Mouse (Mus musculus) adrenal gland, adult 8-10 months (tissue): Measurements from ENCODE around the gene Ino80e. TPM values are rescaled to one million over a fixed set of nuclear protein-coding genes. Genes with fewer than 3 reads are reported as not detected.
A peak's percentile ranks its signal among the peaks of the same experiment; 100 is the strongest.

Source experiments
- DNase-seq: peaks from one replicate; pipeline ENCODE4 v3.0.0; 2022
- total RNA-seq, 4 experiments: library from RNA; stranded (reverse); gene quantifications; 2 replicates each; pipeline ENCODE4 v1.2.4; 2022

Gene Ino80e
- total RNA-seq, 4 experiments from 2014 or later = 42.7 to 56.2 (median 48.0) TPM

DNA sequence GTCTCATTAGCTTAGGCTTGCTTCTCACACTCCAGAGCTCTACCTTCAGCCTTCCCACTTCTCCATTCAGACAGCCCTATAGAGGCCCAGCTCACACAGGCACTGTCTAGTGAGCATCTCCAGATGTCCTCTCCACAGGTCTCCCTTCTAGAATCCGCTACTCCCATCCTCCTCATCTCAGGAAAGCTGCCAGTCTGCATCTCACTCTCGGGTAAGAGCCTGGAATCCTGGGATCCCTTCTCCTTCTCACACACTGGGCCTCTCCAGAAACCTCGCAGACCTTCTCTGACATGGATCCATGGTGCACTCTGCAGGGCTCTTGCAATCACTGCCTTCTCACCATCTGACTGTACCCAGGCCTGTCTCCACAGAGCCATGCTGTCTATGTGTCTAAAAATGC, 6.5 kb downstream of the Ino80e start:
- DNase-seq = no peak

DNA sequence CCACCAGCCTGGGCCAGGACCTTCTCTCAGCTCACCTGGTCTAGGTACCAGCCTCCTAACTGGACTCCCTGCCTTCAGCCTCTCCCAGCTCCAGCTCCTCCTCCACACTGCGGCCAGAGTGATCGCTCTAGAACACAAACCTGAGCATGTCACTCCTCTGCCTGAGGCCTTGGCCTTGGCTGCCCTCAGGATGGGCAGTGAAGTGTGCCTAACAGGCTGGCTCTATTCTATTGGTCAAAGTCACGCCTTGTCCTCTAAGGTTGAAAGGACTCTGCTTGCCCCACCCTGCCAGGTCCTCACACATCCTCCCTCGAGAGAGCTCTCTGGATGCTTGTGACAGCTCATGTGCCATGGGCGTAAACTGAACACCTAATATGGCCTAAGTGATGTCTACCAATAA, 8.7 kb downstream of the Ino80e start:
- no peak for DNase-seq

DNA sequence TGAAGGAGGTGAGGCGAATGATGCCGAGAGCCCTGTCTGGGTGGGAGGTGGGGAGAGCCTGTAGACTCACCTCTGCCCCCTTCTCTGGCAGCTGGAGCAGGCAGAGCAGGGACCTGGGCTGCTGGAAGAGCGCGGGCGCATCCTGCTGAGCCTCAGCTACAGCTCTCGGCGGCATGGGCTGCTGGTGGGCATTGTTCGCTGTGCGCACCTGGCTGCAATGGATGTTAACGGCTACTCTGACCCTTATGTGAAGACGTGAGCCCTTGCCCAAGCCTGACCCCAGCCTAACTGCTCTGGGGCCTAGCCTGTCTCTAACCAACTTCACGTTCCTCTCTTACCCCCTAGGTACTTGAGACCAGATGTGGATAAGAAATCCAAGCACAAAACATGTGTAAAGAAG, 11.0 kb downstream of the Ino80e start:
- no peak for DNase-seq

DNA sequence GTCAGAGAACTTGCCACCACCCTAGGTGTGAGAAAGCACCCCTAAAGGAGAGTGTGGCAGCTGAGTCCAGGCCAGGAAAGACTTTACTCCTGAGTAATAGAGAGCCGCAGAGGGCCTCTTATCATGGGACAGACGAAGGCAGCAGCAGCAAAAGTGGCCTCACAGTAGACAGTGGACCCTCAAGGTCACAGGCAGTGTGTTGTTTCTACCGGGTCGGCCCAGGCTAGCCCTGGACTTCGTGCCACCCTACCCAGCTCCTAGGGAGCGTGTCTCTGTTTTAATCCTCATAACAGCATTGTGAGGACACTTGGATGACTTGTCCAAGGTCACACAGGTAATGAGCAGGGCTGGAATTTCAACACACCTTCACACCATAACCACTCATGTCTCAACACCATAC, 12.0 kb downstream of the Ino80e start:
- DNase-seq = no peak

DNA sequence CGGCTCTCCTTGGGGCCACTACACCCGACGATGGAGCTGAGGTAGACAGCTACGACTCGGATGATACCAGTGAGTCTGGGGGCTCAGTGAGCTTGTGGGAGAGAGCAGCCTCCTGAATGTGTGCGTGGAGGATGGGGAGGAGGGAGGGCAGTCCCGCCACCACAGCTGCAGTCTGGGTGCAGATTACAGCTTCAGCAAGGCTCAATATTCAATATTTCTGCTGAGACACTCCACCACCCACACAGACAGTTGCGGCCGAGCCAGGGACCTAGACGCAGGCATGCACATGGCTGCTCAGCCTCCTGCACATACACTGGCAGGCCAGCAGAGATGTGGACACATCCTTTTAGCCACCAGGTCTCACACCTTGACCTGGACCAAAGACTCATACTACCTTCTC, 13.4 kb downstream of the Ino80e start:
- no peak for DNase-seq

DNA sequence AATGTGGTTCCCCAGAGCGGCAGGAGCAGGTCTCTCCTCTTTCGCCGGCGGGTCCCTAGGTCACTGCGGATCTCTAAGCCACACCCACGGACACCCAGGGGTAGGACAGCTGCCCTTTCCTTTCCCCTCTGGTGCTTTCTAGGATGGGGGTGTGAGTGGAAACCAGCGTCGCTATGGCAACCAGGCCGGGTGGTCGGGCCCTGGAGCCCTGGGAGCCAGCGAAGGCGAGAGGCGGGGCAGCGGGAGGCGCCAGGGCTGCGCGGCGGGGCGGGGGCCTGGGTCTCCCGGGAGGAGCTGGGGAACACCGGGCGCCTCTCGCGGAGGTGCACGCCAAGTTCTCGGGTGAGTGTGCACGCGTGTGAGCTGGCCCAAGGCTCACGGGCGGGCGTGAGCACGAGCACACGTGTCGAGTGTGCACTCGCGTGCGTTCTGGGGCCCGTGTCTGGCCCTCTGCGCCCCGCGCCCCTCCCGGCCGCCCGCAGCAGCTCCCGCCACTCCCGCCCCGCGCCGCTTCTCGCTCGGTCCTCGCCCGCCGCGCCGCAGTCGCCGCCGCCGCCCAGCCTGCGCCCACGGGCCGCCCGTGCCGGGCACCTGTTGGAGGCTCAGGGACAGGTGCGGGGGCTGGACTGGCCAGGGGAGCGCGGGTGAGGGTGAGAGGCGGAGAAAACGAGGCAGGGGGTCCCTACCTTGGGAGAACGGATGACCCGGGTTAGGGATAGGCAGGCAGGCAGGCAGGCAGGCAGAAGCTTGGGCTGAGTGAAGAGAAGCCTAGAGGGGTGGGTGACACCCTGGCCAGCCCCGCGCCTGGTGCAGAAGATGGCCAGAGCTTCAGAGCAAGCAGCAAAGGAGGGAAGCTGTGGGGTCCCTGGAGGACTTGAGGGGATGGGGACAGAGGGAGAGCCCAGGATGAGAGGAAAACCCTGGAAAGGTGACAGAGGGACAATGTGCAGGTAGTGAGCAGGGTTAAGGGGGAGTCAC, 14.5 kb downstream of the Ino80e start:
- DNase-seq = no peak

DNA sequence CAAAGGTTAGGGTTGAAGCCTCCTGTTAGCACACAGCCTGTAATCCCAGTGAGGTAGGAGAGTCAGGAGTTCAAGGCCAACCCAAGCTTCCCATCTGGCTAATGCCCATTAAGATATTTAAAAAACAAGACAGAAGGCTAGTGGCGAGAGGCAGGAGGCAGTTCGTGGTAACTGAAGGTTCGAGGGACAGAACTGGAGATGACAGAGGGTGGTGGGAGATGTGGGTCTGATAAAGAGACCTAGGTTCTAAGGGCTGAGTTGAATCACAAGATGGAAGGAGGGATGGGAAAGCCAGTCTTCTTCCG, 15.1 kb downstream of the Ino80e start, which contains the start of gene Doc2a:
Gene Doc2a (plus strand): TSS at position 301 of the 305 bp plus-strand sequence.
- DNase-seq = no peak

DNA sequence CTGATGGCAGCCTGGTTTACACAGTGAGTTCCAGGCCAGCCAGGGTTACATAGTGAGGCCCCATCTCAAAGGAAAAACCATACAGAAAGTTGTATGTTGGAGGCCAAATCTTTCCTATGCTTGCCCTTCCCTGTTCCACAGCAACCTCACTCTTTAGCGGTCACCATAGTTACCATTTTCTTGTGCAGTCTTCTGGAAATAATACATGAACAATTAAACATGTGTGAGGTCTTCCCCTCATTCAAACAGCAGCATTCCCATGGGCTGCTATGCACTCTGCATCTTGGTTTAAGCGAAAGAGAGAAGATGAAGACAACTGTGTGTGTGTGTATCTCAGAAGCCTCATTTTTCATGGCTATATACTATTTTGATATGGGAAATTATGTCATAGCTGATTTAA, 16.7 kb downstream of the Ino80e start:
- no peak for DNase-seq

DNA sequence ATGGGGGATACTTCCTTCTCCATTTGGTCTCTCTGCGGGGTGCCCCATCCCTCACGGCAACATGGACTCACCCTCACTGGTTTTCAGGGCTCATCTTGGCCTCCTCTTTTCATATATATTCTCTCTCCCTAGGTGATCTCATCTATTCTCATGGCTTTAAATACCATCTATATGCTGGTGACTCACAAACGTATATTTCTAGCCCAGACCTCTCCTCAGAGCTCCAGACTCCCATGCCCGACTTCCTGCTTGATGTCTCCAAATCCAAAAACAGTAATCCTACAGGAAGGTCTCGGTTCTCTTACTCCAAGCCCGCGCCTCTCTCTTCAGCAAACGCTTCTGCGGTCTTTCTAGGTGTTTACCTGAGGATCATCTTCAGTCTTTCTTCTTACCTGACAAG, 18.9 kb downstream of the Ino80e start:
- no peak for DNase-seq

DNA sequence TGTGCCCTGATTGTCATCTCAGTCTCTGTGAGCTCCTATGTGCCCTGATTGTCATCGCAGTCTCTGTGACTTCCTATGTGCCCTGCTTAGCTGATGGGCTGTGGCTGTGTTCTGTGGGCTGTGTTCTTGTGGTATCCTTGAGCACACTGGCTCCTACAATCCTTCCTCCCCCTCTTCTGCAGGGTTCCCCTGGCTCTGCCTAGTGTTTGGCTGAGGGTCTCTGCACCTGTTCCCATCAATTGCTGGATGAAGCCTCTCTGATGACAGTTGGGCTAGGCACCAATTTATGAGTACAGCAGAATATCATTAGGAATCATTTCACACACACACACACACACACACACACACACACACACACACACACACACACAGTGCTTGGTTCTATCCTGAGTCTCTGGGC, 28.9 kb downstream of the Ino80e start:
- no peak for DNase-seq

DNA sequence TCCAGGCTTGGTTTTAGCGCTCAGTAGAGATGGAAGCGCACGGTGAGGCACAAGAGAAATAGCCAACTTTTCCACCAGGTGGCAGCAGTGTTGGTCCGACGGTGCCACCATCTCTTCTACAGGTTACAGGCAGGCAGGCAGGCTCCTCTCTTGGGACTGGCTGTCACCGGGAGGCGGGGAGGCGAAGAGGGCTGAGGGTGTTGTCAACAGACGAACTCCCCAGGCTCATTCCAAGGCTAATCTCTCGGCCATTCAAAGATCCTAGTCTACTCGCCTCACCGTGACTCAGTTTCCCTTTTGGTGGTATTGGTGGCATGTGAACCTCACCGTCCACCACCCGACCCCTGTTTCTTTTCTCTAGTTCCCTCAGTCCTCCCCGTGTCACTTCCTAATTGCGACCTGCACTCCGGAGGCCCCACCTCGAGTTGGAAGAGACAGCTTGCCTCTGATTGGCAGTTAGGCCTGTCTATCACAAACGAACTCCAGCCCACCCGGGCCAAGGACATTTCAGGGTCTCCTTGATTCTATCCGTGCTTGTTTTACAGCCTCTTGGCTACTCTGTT, 30.1 kb downstream of the Ino80e start:
- DNase-seq = peak; percentile 64

DNA sequence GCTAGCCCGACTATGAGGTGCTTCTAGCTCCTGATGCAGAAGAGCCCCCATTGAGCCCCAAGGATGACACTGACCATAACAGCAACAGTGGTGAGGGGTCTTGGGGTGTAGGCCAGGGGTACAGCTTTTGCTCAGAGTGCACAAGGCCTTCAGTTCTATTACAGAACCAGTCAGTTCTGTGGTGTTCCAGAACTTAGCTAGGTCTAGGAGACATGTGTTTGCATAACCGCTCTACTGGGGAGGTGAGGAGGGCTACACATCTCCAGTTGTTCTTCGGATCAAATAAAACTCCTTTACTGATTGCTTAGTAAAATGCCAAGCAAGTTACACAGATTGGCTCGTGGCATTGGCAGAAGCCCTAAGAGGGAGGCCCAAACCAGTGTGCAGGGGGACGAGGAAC, 30.6 kb downstream of the Ino80e start, which contains the start of gene 4930451I11Rik:
Gene 4930451I11Rik (minus strand): TSS at position 101 of the 400 bp plus-strand sequence.
- DNase-seq = no peak

DNA sequence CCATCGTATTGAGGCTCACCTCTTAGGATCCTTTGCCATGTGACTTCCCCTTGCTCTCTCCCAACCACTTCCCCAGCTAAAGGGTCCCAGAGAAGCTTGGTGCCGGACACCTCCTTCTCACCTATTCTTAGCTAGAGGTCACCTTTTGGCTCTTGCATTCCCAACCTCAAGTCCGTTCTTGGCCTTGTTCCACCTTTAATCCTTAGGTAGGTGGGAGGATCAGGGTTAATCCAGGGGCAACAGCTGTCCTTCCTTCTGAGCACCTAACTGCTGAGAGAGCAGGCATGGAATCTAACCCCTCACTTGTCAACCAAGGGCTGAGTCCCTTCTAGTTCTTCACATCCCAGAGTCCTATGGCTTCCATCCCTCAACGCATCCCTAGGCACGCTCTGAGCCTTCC, 36.2 kb downstream of the Ino80e start:
- DNase-seq = no peak

DNA sequence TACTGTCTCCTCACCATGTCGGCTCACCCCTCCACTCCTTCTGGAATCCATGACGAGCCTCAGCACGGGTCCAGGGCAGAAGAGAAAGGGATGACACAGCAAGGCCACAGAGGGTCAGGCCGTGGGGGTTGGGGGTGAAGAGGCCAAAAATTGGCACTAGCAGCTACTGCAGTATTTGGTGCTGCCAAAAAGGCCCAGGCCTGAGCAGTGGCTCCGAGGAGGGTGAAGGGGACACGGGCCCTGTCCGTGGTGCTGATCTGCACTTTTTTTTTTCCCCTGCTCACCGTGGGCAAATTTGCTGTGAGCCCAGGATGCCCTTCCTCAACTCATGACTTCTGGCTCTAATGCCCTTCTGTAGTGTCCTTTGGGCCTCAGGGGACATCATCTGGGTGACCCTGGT, 36.8 kb downstream of the Ino80e start:
- DNase-seq = no peak

DNA sequence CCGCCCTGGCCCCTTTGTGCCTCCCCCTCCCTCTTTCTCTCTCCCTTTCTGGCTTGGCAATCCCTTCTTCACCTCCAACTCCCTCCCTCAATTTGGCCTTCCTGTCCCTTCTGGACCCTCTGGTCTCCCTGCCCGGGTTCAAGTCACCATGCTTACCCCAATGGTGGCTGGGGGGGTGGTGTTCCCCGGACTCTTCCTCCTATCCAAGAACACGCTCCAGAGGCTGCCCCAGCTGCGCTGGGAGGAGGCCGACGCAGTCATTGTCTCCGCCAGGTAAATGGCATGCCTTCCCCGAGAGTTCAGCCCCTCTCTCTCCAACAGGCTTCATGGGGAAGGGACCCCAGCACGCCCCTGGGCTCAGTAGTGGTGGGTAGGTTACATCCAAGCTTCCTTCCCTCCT, 38.2 kb downstream of the Ino80e start:
- DNase-seq = no peak

DNA sequence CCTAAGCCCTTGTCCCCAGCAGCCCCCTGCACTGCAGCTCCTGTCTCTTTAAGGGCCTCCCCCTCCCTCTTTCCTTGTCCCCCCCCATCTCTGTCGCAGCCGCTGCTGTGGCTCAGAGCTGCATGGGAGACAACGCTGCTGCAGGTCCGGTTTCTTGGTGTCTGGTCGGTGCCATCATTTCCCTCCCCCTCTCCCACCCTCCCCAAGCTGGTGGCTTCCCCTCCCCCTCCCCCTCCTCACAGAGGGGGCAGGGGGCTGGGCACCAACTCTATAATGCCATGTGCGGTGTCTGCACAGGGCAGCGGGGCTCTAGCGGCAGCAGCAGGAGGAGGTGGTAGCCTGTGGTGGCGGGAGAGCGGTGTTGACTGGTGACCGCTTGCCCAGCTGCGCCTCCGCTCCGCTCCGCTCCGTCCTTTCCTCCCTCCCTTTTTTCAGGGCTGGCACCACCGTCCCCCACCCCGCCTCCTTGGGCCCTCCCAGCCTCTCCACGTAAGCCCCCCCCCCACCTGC, 38.9 kb downstream of the Ino80e start:
- no peak for DNase-seq

DNA sequence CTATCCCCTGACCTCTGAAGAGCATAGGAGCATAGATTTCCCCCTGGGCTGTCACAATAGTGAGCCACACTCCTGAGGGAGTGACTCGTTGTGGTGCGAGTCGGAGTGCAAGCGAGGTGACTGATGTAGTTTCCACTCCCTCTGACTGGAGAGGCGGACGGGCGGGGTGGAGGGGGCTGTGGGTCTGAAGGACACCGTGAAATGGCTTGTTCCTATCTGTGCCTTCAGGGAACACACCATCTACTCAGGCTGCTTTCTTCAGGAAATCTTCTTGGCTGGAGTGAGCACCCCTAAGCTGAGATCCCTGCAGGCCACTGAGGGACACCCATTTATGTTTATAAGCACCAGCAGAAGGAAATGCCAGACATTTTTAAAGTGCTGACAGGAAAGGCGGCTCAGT, 39.4 kb downstream of the Ino80e start:
- DNase-seq = no peak

DNA sequence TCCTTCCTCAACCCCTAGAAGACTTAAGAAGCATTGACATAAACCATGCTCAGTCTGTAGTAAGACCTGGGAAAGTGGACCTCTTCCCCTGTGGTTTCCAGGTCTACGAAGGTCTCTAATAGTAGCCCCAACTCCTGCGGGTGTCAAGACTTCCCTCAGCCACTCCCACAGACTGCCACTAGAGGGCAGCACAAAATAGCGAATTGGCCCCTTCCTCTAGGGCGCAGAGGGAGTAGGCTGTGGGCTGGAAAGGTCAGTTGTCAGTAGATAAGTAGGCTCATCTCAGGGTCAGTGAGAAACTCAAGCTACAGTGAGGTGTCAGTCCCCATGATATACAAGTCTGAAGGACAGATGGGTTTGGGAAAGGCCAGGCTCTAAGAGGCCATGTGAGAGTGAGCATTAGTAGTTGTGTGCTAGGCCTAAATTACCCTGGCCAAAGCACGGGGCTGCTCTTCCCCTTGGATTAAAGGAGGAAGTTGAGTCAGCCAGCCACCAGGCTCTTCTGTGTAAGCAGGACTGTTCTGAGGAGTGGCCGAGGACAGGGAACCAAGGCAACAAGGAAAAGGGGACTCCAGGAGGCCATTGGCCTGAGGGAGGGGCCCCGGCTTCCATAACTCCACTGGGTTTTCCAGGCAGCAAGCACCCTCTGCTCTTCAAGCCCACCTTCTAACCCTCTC, 40.2 kb downstream of the Ino80e start:
- peak; percentile 75 for DNase-seq

DNA sequence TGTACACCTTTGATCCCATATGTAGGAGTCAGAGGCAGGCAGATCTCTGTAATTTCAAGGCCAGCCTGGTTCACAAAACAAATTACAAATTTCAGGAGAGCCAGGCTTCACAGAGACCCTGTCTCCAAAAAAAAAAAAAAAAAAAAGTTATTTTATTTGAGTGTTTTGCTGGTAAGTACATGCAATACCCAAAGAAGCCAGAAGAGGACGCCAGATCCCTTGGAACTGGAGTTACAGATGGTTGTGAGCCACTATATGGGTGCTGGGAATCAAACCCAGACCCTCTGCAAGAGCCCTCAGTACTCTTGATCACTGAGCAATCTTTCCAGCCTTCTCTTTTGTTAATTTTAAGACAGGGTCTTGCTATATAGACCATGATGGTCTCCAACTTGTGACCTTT, 43.4 kb downstream of the Ino80e start:
- no peak for DNase-seq

DNA sequence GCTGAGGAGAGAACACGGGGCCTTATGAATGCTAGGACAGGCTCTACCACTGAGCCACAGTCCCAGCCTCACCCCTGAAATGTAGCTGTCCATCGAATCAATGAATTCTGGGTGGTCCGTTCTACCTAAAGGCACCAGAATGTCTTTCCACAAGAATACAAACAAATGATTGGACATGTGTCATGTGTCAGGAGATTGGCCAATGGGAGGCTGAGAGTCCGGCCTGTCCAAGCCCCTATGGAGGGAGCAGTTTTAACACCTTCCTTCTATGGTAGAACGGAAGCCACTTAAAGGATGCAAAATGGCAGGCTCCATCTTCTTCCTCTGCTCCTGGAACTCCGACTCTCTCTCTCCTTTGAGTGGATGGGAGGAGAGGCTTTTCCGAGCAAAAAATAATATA, 44.6 kb downstream of the Ino80e start:
- DNase-seq = no peak

DNA sequence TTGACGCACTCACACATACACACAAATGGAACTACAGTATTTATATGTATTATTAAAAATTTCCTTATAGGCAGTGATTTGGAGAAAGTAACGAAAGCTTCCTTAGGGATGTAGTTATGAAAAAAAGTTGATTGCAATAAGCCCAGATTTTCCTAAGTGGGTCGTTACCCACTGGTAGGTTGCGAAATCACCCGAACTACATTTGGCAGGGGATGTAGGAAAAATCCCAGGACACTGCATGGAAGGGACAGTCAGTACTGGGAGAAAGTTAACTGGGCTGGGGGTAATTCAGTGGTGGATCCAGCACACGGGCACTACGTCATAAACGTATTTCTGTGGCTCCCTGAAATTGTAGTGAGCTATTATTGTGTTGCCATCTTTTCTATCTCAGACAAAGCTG, 45.7 kb downstream of the Ino80e start:
- DNase-seq = no peak

DNA sequence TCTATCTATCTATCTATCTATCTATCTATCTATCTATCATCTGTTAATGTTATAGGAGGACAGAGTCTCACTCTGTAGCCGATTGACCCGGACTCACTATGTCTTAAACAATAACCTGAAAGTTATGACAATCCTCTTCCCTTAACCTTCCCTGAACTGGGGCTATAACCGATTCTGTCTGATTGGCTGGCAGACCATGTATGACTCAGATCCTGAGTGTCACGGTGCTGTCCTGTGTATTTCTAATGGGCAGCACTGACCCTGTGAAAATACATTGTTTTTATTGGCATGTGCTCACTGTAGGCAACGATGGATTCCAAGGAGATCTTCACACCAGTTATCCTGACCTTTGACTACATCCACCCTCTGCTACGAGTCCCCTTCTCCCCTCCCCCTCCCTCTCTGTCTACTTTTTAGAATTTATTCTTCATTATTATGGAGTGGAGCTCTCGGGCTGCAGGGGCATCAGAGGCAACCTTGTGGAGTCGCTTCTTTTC, 46.4 kb downstream of the Ino80e start:
- no peak for DNase-seq

DNA sequence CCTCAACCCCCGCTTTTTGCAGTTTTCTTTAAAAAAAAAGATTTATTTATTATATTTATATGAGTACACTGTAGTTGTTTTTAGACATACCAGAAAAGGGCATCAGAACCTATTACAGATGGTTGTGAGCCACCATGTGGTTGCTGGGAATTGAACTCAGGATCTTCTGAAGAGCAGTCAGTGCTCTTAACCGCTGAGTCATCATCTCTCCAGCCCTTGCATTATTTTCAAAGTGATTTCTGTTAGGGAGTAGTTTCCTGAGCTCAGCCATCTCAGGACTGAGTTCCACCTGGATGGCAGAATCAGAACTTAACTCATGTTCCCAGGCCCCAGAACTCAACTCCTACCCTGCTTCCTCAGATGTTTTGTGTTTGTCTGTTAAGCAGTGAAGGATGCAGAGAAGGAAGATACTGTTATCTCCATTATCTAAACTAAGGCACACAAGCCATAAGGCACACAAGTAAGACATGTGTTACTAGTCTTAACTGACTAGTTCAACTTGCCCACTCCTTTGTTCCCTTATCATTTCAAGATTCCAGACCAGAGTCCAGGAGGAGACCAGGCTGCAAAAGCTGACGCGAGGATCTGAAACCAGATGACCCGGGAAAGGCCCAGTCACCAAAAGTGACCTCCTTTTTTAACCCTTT, 52.3 kb downstream of the Ino80e start:
- no peak for DNase-seq
